Mouse (Mus musculus): ENCODE measurements around the gene Stfa2l1.
"Not testable (repeated sequence)": the region's sequence is repeated elsewhere in the genome, so short reads cannot be mapped to it uniquely, and the experiment has no call there.

The Stfa2l1 gene

GRCm38 (mm10) chr16:36156402-36156975 lies at the start of gene Stfa2l1:
Gene Stfa2l1 (plus strand): TSS chr16:36156811.
- DNase-seq (ENCODE audit: inconsistent age in 2 of 2, low spot score in 1 of 2): no peak

DNA sequence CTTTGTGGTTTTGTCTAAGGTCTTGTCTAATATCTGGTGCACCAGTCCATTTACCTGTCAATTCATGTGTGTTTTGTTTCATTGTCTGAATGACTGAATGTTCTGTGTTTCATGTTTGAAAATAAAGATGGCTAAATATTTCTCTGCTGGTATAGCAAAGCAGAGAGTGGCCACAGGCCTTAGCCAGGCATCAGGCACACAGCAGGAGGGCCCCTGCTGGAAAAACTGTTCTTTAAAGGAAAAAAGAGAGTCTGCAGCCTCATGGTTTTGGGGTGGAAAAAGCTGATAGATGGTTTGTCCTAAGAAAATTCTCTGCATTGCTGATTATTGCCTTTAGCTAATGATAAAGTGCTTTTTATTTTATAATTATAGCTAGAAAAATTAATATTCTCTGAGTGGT lies 45.1 kb upstream of the Stfa2l1 start:
- DNase-seq (ENCODE audit: inconsistent age in 2 of 2, low spot score in 1 of 2): not testable (repeated sequence)

DNA sequence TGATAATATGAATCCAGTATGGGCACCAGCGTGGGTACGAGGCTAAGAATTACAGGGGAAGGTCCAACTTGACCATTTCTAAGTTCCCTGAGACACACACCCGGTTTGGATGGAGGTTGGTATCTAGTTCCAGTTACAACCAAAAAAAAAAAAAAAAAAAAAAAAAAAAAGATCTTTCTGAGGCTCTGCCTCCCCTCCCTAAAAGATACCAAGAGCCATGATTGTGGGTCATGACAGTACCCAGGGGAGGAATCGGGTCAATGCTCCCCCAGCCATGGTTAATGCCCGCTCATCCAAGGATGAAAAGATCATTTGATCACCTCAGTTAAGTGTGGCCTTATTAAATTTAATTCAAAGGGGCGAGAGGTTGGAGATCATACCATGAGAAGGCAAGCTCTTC lies 40.9 kb upstream of the Stfa2l1 start:
- DNase-seq (ENCODE audit: inconsistent age in 2 of 2, low spot score in 1 of 2): not testable (repeated sequence)

- DNase-seq (ENCODE audit: inconsistent age in 2 of 2, low spot score in 1 of 2): no peak
These were observed 28.5 kb upstream of the Stfa2l1 start for GRCm38 (mm10) chr16:36128092-36128491.

DNA sequence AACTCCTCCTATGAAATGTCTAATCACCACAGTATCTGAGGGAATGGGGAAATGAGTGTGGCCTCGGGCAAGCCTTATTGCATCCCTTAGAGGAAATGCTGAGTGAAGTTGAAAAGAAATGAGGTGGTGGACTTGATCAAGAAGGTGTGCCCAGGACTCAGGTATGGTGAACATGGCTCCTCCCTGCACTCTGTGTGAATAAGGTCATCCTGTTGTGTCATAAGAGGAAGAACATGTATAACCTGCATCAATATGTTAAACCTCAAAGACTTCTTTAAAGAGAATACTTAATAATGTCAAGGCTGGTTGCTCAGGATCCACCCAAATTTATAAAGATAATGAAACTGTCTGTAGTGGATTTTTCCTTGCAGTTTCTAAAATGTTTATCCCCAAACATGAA lies 25.5 kb upstream of the Stfa2l1 start, which contains the start of gene Csta1:
TSS of gene Csta1 (minus strand) at position 101 of the 400 bp plus-strand sequence.
- DNase-seq (ENCODE audit: inconsistent age in 2 of 2, low spot score in 1 of 2): no peak

DNA sequence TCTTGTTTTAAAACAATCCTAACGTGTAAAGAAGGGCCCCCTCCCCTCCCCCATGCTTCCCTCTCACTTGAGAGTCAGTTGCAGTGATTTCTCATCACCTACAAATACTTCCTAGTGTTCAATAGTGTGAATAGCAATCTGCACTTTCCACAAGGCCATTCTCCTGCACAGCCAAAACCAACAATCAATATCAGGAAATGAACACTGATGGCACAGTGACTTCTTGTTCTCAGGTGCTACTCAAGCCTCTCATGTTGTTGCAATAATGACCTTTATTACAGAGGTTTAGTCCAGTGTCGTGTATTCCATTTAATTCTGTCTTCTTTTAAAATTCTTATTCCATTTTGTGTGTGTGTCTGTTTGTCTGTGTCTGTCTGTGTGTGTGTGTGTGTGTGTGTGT lies 18.4 kb upstream of the Stfa2l1 start:
- no peak for DNase-seq (ENCODE audit: inconsistent age in 2 of 2, low spot score in 1 of 2)

DNA sequence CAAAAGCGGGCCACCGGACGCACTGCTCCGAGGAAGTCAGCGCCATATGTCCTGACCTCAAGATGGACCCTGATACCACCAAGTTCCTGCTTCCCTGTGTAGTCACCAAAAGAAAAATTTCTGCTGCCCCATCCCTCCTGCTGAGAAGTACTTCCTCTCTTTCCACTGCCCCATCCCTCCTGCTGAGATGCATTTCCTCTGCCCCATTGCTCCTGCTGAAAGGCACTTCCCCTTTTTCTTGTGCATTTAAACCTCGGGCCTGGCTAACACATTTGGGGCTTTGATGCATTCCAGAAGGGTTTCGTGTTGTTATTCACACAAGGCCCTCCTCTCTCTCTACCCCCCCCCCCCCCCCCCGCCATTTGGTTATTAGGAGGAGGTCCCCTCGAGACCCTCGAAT lies 11.2 kb downstream of the Stfa2l1 start:
- DNase-seq (ENCODE audit: inconsistent age in 2 of 2, low spot score in 1 of 2): not testable (repeated sequence)

DNA sequence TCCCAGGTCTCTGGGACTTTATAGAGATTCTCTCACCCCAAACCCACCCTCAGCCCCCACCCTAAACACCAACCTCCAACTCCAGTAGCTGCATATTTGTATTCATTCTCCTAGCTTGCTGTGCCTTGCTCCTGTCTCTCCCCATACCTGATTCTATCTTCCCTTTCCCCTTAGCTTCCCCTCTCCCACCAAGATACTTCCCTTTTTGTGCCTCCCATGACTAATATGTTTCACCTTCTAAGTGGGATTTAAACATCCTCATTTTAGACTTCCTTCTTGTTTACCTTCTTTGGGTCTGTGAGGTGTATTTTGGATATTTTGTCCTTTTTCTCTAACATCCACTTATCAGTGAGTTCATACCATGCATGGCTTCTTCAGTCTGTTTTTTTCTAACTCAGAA lies 19.5 kb downstream of the Stfa2l1 start:
- no peak for DNase-seq (ENCODE audit: inconsistent age in 2 of 2, low spot score in 1 of 2)

DNA sequence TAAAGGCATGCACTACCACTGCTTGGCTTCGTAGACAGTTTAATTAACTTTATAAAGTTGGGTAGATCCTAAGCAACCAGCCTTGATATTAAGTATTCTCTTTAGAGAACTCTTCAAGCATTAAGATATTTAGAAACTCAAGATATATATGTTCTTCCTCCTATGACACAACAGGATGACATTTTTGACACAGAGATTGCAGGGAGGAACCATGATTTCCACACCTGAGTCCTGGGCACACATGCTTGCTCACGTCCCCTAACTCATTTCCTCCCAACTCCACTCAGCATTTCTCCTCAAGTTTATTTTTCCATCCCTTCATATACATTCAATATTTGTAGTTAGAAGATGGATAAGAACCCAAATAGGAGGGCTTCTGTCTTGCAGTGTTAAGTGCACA lies 23.3 kb downstream of the Stfa2l1 start:
- DNase-seq (ENCODE audit: inconsistent age in 2 of 2, low spot score in 1 of 2): no peak

- DNase-seq (ENCODE audit: inconsistent age in 2 of 2, low spot score in 1 of 2): not testable (repeated sequence)
These were observed 27.3 kb downstream of the Stfa2l1 start, which contains the start of gene Gm5483 for GRCm38 (mm10) chr16:36183912-36184311. Gene Gm5483 (plus strand): TSS chr16:36184212.

DNA sequence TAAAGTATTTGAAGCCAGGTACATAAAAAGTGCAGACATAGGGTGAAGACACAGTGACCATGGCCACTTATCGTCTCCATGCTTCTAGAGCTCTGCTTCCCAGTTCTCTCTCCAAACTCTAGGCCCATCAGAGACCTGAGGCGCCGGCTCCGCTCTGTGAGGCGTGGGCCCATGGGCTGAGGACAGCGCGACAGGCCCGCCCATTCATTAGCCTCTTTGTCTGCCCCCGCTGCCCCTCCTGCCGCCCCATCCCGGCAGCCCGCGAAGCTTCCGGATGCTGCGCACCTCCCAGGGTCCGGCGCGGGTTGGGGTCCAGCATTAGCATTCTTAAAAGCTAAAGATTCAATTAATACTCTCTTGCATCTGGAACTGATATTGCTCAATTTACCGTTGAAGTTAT lies 42.6 kb downstream of the Stfa2l1 start:
- DNase-seq (ENCODE audit: inconsistent age in 2 of 2, low spot score in 1 of 2): no peak

GRCm38 (mm10) chr16:36203846-36204245 lies 47.2 kb downstream of the Stfa2l1 start:
- DNase-seq (ENCODE audit: inconsistent age in 2 of 2, low spot score in 1 of 2): no peak

- not testable (repeated sequence) for DNase-seq (ENCODE audit: inconsistent age in 2 of 2, low spot score in 1 of 2)
These were observed 49.1 kb downstream of the Stfa2l1 start for GRCm38 (mm10) chr16:36205684-36206083.

DNA sequence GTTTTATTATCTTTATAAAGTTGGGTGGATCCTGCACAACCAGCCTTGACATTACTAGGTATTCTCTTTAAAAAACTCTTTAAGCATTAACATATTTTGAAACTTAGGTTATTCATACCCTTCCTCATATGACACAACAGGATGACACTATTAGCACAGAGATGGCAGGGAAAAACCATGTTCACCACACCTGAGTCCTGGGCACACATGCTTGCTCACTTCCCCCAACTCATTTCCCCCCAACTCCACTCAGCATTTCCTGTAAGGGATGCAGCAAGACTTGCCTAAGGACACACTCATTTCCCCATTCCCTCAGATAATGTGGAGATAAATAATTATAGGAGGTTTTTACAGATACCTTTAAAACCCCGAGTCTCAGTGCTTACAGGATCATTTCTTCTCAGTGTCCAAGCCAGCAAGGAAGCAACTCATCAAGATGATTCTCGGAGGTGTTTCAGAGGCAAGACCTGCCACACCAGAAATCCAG lies 53.4 kb downstream of the Stfa2l1 start, which contains the start of gene Gm5416:
TSS of gene Gm5416 (plus strand) at position 437 of the 487 bp plus-strand sequence.
- DNase-seq (ENCODE audit: inconsistent age in 2 of 2, low spot score in 1 of 2): no peak

All from adrenal gland, adult (tissue).